Mouse (Mus musculus): ENCODE measurements around the gene Cnn2. TPM values are rescaled to one million over a fixed set of nuclear protein-coding genes. Genes with fewer than 3 reads are reported as not detected.

The Cnn2 gene
- polyA plus RNA-seq, 2 experiments, result 15.8 to 33.8 TPM

DNA sequence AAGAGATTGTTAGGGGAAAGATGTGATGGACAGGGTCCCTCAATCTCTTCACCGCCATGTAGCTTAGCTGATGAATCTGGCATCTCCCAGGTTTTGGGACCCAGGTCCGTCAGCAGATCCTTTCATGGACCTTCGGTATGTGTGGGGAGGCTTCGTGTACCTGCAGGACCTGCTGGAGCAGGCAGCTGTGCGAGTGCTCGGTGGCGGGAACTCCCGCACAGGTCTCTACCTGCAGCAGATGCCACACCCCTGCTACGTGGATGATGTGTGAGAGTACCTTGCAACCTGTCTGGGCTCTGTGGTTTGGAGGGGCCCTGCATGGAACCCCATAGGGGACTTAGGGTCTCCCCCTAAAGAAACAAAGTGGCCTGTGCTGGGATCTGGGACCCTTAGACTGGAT, 13.6 kb downstream of the Cnn2 start:
- TF ChIP-seq EP300 (IDR thresholded peaks at IDR 0.05; ENCODE audit: low read depth) (no peak), CTCF (IDR thresholded peaks at IDR 0.05; ENCODE audit: low read depth) (no peak)
- H3K27ac ChIP-seq, result no peak overlapping the region
- no peak overlapping the region for H3K4me3 ChIP-seq (ENCODE audit: insufficient read depth in 1 of 2, low read depth in 2 of 2, low read length in 2 of 2)
- no peak overlapping the region for H3K4me2 ChIP-seq (ENCODE audit: low read depth)
- H3K36me3 ChIP-seq (replicated peaks; ENCODE audit: control insufficient read depth, insufficient read depth, low read depth), result peaks cover 26% of the 10 kb centered on the region
- DNase-seq (ENCODE audit: low read depth in 3 of 3, low spot score in 3 of 3) (no peak), ATAC-seq (ENCODE audit: insufficient read depth) (no peak)
- H3K27me3 ChIP-seq (ENCODE audit: control insufficient read depth, insufficient read depth, low read length), result no peaks in the 10 kb centered on the region
- H3K9me3 ChIP-seq (ENCODE audit: control insufficient read depth, low read length), result no peaks in the 10 kb centered on the region
- WGBS (ENCODE audit: insufficient replicate concordance), result 88% methylated on average over 9 of the region's 9 CpGs
- H3K9ac ChIP-seq (replicated peaks), result no peak overlapping the region
- peaks cover 24 to 31% of the 10 kb centered on the region in 2 experiments for H3K4me1 ChIP-seq (replicated peaks; ENCODE audit: control insufficient read depth in 2 of 2, insufficient read depth in 2 of 2, low read length in 1 of 2)

DNA sequence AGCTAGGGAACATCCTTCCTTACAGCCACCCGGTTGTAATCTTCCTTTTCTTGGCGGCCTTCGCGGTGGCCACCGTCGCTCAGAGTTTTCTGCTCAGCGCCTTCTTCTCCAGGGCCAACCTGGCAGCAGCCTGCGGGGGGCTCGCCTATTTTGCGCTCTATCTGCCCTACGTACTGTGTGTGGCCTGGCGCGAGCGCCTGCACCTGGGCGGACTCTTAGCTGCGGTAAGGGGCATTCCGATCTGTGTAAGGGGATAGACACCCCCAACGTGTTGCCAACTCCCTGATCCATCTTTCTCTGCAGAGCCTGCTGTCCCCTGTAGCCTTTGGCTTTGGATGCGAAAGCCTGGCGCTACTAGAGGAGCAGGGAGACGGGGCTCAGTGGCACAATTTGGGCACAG, 14.4 kb downstream of the Cnn2 start:
- ATAC-seq (ENCODE audit: insufficient read depth) (no peak), DNase-seq (ENCODE audit: low read depth in 3 of 3, low spot score in 3 of 3) (no peak)
- H3K4me2 ChIP-seq (ENCODE audit: low read depth), result no peak overlapping the region; the same call in 1 of the 2 replicates
- no peaks in the 10 kb centered on the region for H3K9me3 ChIP-seq (ENCODE audit: control insufficient read depth, low read length)
- H3K4me3 ChIP-seq (ENCODE audit: insufficient read depth in 1 of 2, low read depth in 2 of 2, low read length in 2 of 2), result no peak overlapping the region
- whole genome bisulfite sequencing (ENCODE audit: insufficient replicate concordance), result 62% methylated on average over 21 of the region's 21 CpGs
- no peaks in the 10 kb centered on the region for H3K27me3 ChIP-seq (ENCODE audit: control insufficient read depth, insufficient read depth, low read length)
- no peak overlapping the region for H3K27ac ChIP-seq
- H3K9ac ChIP-seq (replicated peaks), result no peak overlapping the region
- H3K4me1 ChIP-seq (replicated peaks; ENCODE audit: control insufficient read depth in 2 of 2, insufficient read depth in 2 of 2, low read length in 1 of 2), result peaks cover 24 to 31% of the 10 kb centered on the region in 2 experiments
- H3K36me3 ChIP-seq (replicated peaks; ENCODE audit: control insufficient read depth, insufficient read depth, low read depth), result peaks cover 34% of the 10 kb centered on the region
- no peak for TF ChIP-seq CTCF (IDR thresholded peaks at IDR 0.05; ENCODE audit: low read depth)
- TF ChIP-seq EP300 (IDR thresholded peaks at IDR 0.05; ENCODE audit: low read depth), result no peak

DNA sequence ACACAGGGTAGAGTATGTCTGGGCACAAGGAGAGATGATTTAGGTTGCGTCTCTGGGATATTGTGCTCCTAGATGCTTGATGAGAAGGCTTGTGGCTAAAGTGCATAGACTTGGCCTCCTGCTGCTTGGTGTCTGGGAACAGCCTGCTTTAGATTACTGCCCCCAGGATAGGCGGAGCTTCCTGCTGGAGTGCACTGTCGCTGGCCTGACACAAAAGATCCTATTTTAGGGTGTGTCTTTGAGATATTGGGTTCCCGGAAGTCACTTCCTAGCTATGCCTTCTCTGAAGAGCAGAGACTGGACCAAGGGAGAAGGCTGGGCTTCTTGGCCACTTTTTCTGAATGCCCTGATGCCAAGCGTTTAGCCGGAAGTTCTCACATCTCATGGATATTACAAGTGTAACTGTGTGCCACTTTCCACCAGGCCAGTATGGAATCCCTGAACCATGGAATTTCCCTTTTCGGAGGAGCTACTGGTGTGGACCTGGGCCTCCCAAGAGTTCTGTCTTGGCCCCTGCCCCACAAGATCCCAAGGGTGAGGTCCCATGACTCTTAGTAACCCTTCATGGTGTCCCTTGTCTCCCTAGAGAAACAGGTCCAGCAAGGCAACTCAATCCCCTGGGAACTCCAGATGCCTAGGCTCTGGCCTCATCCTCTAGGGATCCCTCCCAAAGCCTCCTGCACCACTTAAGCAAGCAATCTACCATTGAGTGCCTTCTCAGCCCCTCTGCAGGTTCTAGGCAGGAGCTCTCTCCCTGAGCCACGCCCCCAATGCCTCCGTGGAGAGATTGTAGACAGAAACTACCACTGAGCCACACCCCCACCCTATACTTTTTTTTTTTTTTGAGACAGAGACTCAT, 15.2 kb downstream of the Cnn2 start:
- H3K4me1 ChIP-seq (replicated peaks; ENCODE audit: control insufficient read depth in 2 of 2, insufficient read depth in 2 of 2, low read length in 1 of 2), result peaks cover 21 to 29% of the 10 kb centered on the region in 2 experiments
- TF ChIP-seq CTCF (IDR thresholded peaks at IDR 0.05; ENCODE audit: low read depth) (no peak), EP300 (IDR thresholded peaks at IDR 0.05; ENCODE audit: low read depth) (no peak)
- peak overlapping the region; percentile 32 for H3K4me2 ChIP-seq (ENCODE audit: low read depth)
- no peaks in the 10 kb centered on the region for H3K27me3 ChIP-seq (ENCODE audit: control insufficient read depth, insufficient read depth, low read length)
- no peak overlapping the region for H3K4me3 ChIP-seq (ENCODE audit: insufficient read depth in 1 of 2, low read depth in 2 of 2, low read length in 2 of 2)
- 34% methylated on average over 9 of the region's 9 CpGs for WGBS (ENCODE audit: insufficient replicate concordance)
- no peaks in the 10 kb centered on the region for H3K9me3 ChIP-seq (ENCODE audit: control insufficient read depth, low read length)
- peaks cover 40% of the 10 kb centered on the region for H3K36me3 ChIP-seq (replicated peaks; ENCODE audit: control insufficient read depth, insufficient read depth, low read depth)
- H3K9ac ChIP-seq (replicated peaks), result no peak overlapping the region
- DNase-seq (ENCODE audit: low read depth in 3 of 3, low spot score in 3 of 3) (peak in 1 of 3 experiments; percentile 52), ATAC-seq (ENCODE audit: insufficient read depth) (peak; percentile 55)
- H3K27ac ChIP-seq, result peak overlapping the region; percentile 17; the same call in 1 of the 2 replicates

DNA sequence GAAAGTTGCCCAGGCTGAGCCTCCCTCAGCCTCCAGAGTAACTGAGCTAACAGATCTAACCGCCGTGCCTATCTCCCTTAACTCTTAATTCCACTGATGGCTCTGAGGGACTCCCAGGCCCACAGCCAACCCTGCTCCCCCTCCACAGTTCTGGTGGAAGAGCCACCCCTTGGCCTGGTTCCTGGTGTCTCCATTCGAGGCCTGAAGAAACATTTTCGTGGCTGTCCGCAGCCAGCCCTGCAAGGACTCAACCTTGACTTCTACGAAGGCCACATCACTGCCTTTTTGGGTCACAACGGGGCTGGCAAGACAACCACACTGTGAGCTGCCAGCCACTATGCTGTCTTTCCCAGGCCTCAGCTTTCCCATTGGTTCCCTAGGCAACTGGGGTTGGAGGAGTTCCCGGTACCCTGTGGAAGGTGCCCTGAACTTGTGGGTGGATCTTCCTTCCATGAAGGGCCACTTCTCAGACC, 15.9 kb downstream of the Cnn2 start:
- WGBS (ENCODE audit: insufficient replicate concordance), result 63% methylated on average over 8 of the region's 8 CpGs
- Histone ChIP-seq H3K27ac (no peak overlapping the region), H3K4me2 (ENCODE audit: low read depth) (no peak overlapping the region), H3K4me3 (ENCODE audit: insufficient read depth in 1 of 2, low read depth in 2 of 2, low read length in 2 of 2) (no peak overlapping the region), H3K4me1 (replicated peaks; ENCODE audit: control insufficient read depth in 2 of 2, insufficient read depth in 2 of 2, low read length in 1 of 2) (peaks cover 21 to 29% of the 10 kb centered on the region in 2 experiments), H3K36me3 (replicated peaks; ENCODE audit: control insufficient read depth, insufficient read depth, low read depth) (peaks cover 42% of the 10 kb centered on the region), H3K9me3 (ENCODE audit: control insufficient read depth, low read length) (no peaks in the 10 kb centered on the region), H3K9ac (replicated peaks) (no peak overlapping the region), H3K27me3 (ENCODE audit: control insufficient read depth, insufficient read depth, low read length) (no peaks in the 10 kb centered on the region)
- no peak for ATAC-seq (ENCODE audit: insufficient read depth)
- no peak for DNase-seq (ENCODE audit: low read depth in 3 of 3, low spot score in 3 of 3)
- TF ChIP-seq EP300 (IDR thresholded peaks at IDR 0.05; ENCODE audit: low read depth) (no peak), CTCF (IDR thresholded peaks at IDR 0.05; ENCODE audit: low read depth) (no peak)

DNA sequence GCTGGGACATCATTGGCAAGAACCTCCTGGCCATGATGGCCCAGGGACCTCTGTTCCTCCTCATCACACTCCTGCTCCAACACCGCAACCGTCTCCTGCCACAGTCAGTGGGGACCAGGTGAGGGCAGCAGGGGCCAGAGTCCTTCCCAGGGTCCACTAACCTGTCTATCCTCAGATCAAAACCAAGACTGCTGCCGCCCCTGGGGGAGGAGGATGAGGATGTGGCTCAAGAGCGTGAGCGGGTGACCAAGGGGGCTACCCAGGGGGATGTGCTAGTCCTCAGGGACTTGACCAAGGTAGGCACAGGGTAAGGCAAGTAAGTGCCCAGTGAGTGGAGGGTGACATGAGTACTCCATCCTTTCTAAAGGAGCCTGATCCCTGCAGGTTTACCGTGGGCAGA, 23.4 kb downstream of the Cnn2 start:
- Histone ChIP-seq H3K4me1 (replicated peaks; ENCODE audit: control insufficient read depth in 2 of 2, insufficient read depth in 2 of 2, low read length in 1 of 2) (peaks cover under 1 to 5% of the 10 kb centered on the region in 2 experiments; a peak in 2 of 4 replicates), H3K36me3 (replicated peaks; ENCODE audit: control insufficient read depth, insufficient read depth, low read depth) (peaks cover 67% of the 10 kb centered on the region), H3K4me2 (ENCODE audit: low read depth) (no peak overlapping the region), H3K27me3 (ENCODE audit: control insufficient read depth, insufficient read depth, low read length) (no peaks in the 10 kb centered on the region), H3K27ac (no peak overlapping the region), H3K9ac (replicated peaks) (no peak overlapping the region), H3K4me3 (ENCODE audit: insufficient read depth in 1 of 2, low read depth in 2 of 2, low read length in 2 of 2) (no peak overlapping the region), H3K9me3 (ENCODE audit: control insufficient read depth, low read length) (peaks cover 15% of the 10 kb centered on the region)
- 86% methylated on average over 6 of the region's 6 CpGs for WGBS (ENCODE audit: insufficient replicate concordance)
- no peak for TF ChIP-seq EP300 (IDR thresholded peaks at IDR 0.05; ENCODE audit: low read depth)
- no peak for TF ChIP-seq CTCF (IDR thresholded peaks at IDR 0.05; ENCODE audit: low read depth)
- ATAC-seq (ENCODE audit: insufficient read depth) (no peak), DNase-seq (ENCODE audit: low read depth in 3 of 3, low spot score in 3 of 3) (no peak)
